Mouse (Mus musculus): ENCODE results near the gene 4933402N22Rik. TPM values are rescaled to one million over a fixed set of nuclear protein-coding genes. Genes with fewer than 3 reads are reported as not detected.
"Not testable (repeated sequence)": the region's sequence is repeated elsewhere in the genome, so short reads cannot be mapped to it uniquely, and the experiment has no call there.

The 4933402N22Rik gene
- polyA plus RNA-seq (2015; fragmentation: Nextera tagmentation; extraction: Ambion mirVana): not detected in 2 replicates

- H3K9me3 ChIP-seq (ENCODE audit: control insufficient read depth, low read length); H3K4me2 ChIP-seq (ENCODE audit: low read length); H3K36me3 ChIP-seq (ENCODE audit: control insufficient read depth, insufficient read depth); ATAC-seq; H3K4me3 ChIP-seq (replicated peaks; ENCODE audit: low read length); H3K9ac ChIP-seq (replicated peaks; ENCODE audit: low read depth, low read length); H3K27me3 ChIP-seq (replicated peaks; ENCODE audit: control insufficient read depth, insufficient read depth, low read length); H3K27ac ChIP-seq (ENCODE audit: low read length); H3K4me1 ChIP-seq (replicated peaks; ENCODE audit: control insufficient read depth, insufficient read depth, low read length): not testable (repeated sequence)
- 60% methylated on average over 1 of the region's 2 CpGs for WGBS
Observed at GRCm38 (mm10) chr5:11917743-11918142, at the start of gene 4933402N22Rik. Gene 4933402N22Rik (plus strand): TSS chr5:11918043.

DNA sequence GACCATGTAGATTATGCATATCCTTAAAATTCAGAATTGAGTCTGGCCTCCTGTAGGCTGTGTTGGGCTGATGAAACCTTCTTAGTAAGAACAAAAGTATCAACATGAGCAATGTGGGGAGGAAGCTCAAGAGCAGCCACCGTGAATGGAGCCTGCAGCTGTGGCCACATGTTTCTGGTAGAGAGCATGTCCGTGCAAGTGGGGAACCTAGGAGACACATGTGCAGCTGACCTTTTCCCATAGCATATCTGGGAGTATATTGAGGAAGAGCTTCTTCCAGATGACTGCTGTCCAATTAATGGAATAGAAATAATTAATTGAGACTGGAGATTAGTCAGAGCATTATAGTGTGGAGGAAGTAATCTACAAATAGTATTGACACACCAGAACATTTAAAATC, 5.9 kb downstream of the 4933402N22Rik start:
- H3K4me3 ChIP-seq (replicated peaks; ENCODE audit: low read length); H3K27ac ChIP-seq (ENCODE audit: low read length); ATAC-seq; H3K4me1 ChIP-seq (replicated peaks; ENCODE audit: control insufficient read depth, insufficient read depth, low read length); H3K9ac ChIP-seq (replicated peaks; ENCODE audit: low read depth, low read length); H3K36me3 ChIP-seq (ENCODE audit: control insufficient read depth, insufficient read depth); H3K9me3 ChIP-seq (ENCODE audit: control insufficient read depth, low read length); H3K27me3 ChIP-seq (replicated peaks; ENCODE audit: control insufficient read depth, insufficient read depth, low read length); H3K4me2 ChIP-seq (ENCODE audit: low read length): not testable (repeated sequence)
- 72% methylated on average over 1 of the region's 2 CpGs for WGBS

Other genes with a start within 250 kb of the 4933402N22Rik start
- gene Gm8922, start 236.1 kb upstream of the 4933402N22Rik start, polyA plus RNA-seq (2015; fragmentation: Nextera tagmentation; extraction: Ambion mirVana): not detected in 2 replicates
- gene Gm8926, start 147.5 kb upstream of the 4933402N22Rik start, polyA plus RNA-seq (2015; fragmentation: Nextera tagmentation; extraction: Ambion mirVana): not detected in 2 replicates
- gene Gm6465, start 72.5 kb upstream of the 4933402N22Rik start, polyA plus RNA-seq (2015; fragmentation: Nextera tagmentation; extraction: Ambion mirVana): not detected in 2 replicates

Data from forebrain, embryonic 16.5 days (tissue).